Mouse (Mus musculus) thymus, adult 2 months (tissue): Measurements from ENCODE around the gene Tmem131l.

Source experiments
- CTCF ChIP-seq: fragments of 200-500 bp; IDR thresholded peaks from 2 replicates; pipeline ENCODE4 v1.5.1; 2012; ENCODE audit warnings: mild to moderate bottlenecking, control low read depth, low read length, moderate library complexity, borderline replicate concordance; ENCODE audit not compliant: control insufficient read depth, poor library complexity, insufficient read depth; ENCODE audit errors: extremely low read depth
- POLR2A ChIP-seq: fragments of 200-500 bp; IDR thresholded peaks from 2 replicates; pipeline ENCODE4 v1.6.1; 2012; ENCODE audit warnings: mild to moderate bottlenecking, low read length, control low read depth, moderate library complexity; ENCODE audit not compliant: control insufficient read depth, poor library complexity, insufficient read depth; ENCODE audit errors: extremely low read depth

DNA sequence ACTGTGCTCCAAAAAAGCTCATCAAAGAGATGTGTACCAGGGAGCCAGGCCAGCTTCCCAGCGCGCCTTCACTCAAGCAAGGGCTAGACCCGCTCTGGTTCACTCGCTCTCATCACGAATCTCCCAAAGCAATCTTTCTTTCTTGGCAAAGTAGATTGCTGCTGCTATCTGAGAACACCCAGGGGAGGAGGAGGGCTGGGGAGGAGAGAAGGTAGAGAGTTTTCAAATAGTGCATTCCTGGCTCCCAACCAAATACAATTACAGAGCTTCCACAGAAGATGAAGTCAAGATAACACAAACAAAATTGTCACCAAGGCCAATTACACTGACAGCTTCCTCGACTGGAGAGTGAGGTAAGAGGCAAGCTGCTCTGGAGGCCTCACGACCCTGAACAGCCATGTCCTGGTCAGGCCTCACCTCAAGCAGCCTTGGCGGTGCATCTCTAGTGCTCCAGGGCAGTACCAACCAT lies 12.2 kb downstream of the Tmem131l start:
- TF ChIP-seq CTCF (no peak), POLR2A (no peak)
